Mouse (Mus musculus): Measurements from ENCODE around the gene Hnrnpa0. TPM values are rescaled to one million over a fixed set of nuclear protein-coding genes. Genes with fewer than 3 reads are reported as not detected.
"Not testable (repeated sequence)": the region's sequence is repeated elsewhere in the genome, so short reads cannot be mapped to it uniquely, and the experiment has no call there.

The Hnrnpa0 gene
- 34.9 and 41.4 TPM in 2 replicates for polyA plus RNA-seq (2012; rRNA removed)

- 1% methylated on average over 54 of the region's 62 CpGs for WGBS
- DNase-seq (ENCODE audit: low read depth, low spot score) = no peak
Measured at GRCm38 (mm10) chr13:58128396-58128767, at the start of gene Hnrnpa0. TSS of gene Hnrnpa0 (minus strand) at chr13:58128556.

- DNase-seq (ENCODE audit: low read depth, low spot score) = no peak
- 88% methylated on average over 9 of the region's 9 CpGs for WGBS
Measured at GRCm38 (mm10) chr13:58177511-58178208, 49.3 kb upstream of the Hnrnpa0 start.

- WGBS = 45% methylated on average over 3 of the region's 3 CpGs
- DNase-seq (ENCODE audit: low read depth, low spot score) = no peak
Measured at GRCm38 (mm10) chr13:58176105-58176504, 47.7 kb upstream of the Hnrnpa0 start.

- no peak for DNase-seq (ENCODE audit: low read depth, low spot score)
Measured at GRCm38 (mm10) chr13:58168119-58168518, 39.8 kb upstream of the Hnrnpa0 start.

- no peak for DNase-seq (ENCODE audit: low read depth, low spot score)
- 96% methylated on average over 12 of the region's 12 CpGs for WGBS
Measured at GRCm38 (mm10) chr13:58163343-58163742, 35.0 kb upstream of the Hnrnpa0 start.

- WGBS = 96% methylated on average over 15 of the region's 15 CpGs
- DNase-seq (ENCODE audit: low read depth, low spot score) = no peak
Measured at GRCm38 (mm10) chr13:58160761-58161160, 32.4 kb upstream of the Hnrnpa0 start.

- DNase-seq (ENCODE audit: low read depth, low spot score) = peak; percentile 71
- 1% methylated on average over 16 of the region's 16 CpGs for WGBS
Measured at GRCm38 (mm10) chr13:58158099-58158912, 29.9 kb upstream of the Hnrnpa0 start.

- peak; percentile 55 for DNase-seq (ENCODE audit: low read depth, low spot score)
- under 1% methylated on average over 30 of the region's 30 CpGs for WGBS
Measured at GRCm38 (mm10) chr13:58157447-58158098, 29.2 kb upstream of the Hnrnpa0 start, which contains the start of gene Idnk. TSS of gene Idnk (plus strand) at chr13:58157649.

- WGBS = 20% methylated on average over 8 of the region's 8 CpGs
- DNase-seq (ENCODE audit: low read depth, low spot score) = no peak
Measured at GRCm38 (mm10) chr13:58157036-58157435, 28.7 kb upstream of the Hnrnpa0 start.

GRCm38 (mm10) chr13:58156031-58156430, 27.7 kb upstream of the Hnrnpa0 start:
- 90% methylated on average over 2 of the region's 2 CpGs for WGBS
- DNase-seq (ENCODE audit: low read depth, low spot score) = no peak

- WGBS = 81% methylated on average over 11 of the region's 11 CpGs
- DNase-seq (ENCODE audit: low read depth, low spot score) = no peak
Measured at GRCm38 (mm10) chr13:58150442-58150841, 22.1 kb upstream of the Hnrnpa0 start.

- 68% methylated on average over 3 of the region's 3 CpGs for WGBS
- DNase-seq (ENCODE audit: low read depth, low spot score) = no peak
Measured at GRCm38 (mm10) chr13:58149629-58150028, 21.3 kb upstream of the Hnrnpa0 start.

- no peak for DNase-seq (ENCODE audit: low read depth, low spot score)
- 38% methylated on average over 5 of the region's 5 CpGs for WGBS
Measured at GRCm38 (mm10) chr13:58149033-58149558, 20.7 kb upstream of the Hnrnpa0 start.

GRCm38 (mm10) chr13:58148256-58148831, 20.0 kb upstream of the Hnrnpa0 start:
- DNase-seq (ENCODE audit: low read depth, low spot score) = no peak

GRCm38 (mm10) chr13:58147760-58148159, 19.4 kb upstream of the Hnrnpa0 start:
- 77% methylated on average over 1 of the region's 1 CpGs for WGBS
- DNase-seq (ENCODE audit: low read depth, low spot score) = no peak

More at GRCm38 (mm10) chr13:58148256-58148831, 20.0 kb upstream of the Hnrnpa0 start:
- 4% methylated on average over 17 of the region's 17 CpGs for WGBS

- 98% methylated on average over 8 of the region's 8 CpGs for WGBS
- DNase-seq (ENCODE audit: low read depth, low spot score) = not testable (repeated sequence)
Measured at GRCm38 (mm10) chr13:58146603-58147002, 18.2 kb upstream of the Hnrnpa0 start.

GRCm38 (mm10) chr13:58131692-58132091, 3.3 kb upstream of the Hnrnpa0 start:
- WGBS = 53% methylated on average over 3 of the region's 3 CpGs
- no peak for DNase-seq (ENCODE audit: low read depth, low spot score)

- no peak for DNase-seq (ENCODE audit: low read depth, low spot score)
- 8% methylated on average over 4 of the region's 4 CpGs for WGBS
Measured at GRCm38 (mm10) chr13:58129687-58130246, 1.4 kb upstream of the Hnrnpa0 start.

All from large intestine, adult 2 months (tissue).